Mouse (Mus musculus) CH12.LX (cell line): ENCODE measurements at regions not wholly inside any gene's neighbourhood (a gene's known extent, or its start where the extent isn't known, plus 50 kb on each side); places are given as distances from the start of the nearest gene placed in this dataset.

Experiments
- DNase-seq: peaks from one replicate; pipeline ENCODE4 v3.0.0-alpha.2; 2013; ENCODE audit errors: extremely low read depth
- H3K27ac ChIP-seq: 2 replicates; pipeline ENCODE4 v1.5.1; 2012; ENCODE audit warnings: low read depth, mild to moderate bottlenecking, control low read depth, moderate library complexity; ENCODE audit not compliant: insufficient read depth
- H3K27me3 ChIP-seq: replicated peaks from 2 replicates; pipeline ENCODE3; 2012; ENCODE audit warnings: inconsistent platforms
- H3K36me3 ChIP-seq, 2 experiments: replicated peaks in 1 of 2; 2 replicates each; pipeline versions ENCODE3 to v1.6.1; 2012; ENCODE audit warnings: inconsistent platforms in 1 of 2, low read length in 1 of 2, mild to moderate bottlenecking in 1 of 2, mixed read lengths in 1 of 2, moderate library complexity in 1 of 2; ENCODE audit not compliant: control insufficient read depth in 1 of 2, insufficient read depth in 1 of 2
- H3K4me1 ChIP-seq, 2 experiments: 2 replicates each; pipeline ENCODE4 v1.6.1; 2012; ENCODE audit warnings: inconsistent platforms in 1 of 2, moderate library complexity in 1 of 2; ENCODE audit not compliant: insufficient read depth in 2 of 2, control insufficient read depth in 1 of 2
- H3K4me2 ChIP-seq: 2 replicates; pipeline ENCODE4 v1.6.1; 2012; ENCODE audit warnings: low read depth, mild to moderate bottlenecking, control low read depth; ENCODE audit not compliant: poor library complexity, insufficient read depth, severe bottlenecking
- H3K4me3 ChIP-seq, 3 experiments: fragments of 150-350 bp in 1 of 3; sonication (generic) in 1 of 3; replicated peaks in 1 of 3; 2 replicates each; pipeline versions ENCODE3 to v1.5.1; 2011 to 2012; ENCODE audit warnings: low read depth in 2 of 3, low read length in 2 of 3, mild to moderate bottlenecking in 2 of 3, moderate library complexity in 2 of 3, control low read depth in 1 of 3, improper control_type of control experiment in 1 of 3, inconsistent platforms in 1 of 3, mixed read lengths in 1 of 3; ENCODE audit not compliant: poor library complexity in 1 of 3
- H3K79me2 ChIP-seq: replicated peaks from 2 replicates; pipeline ENCODE4 v1.6.1; 2012; ENCODE audit warnings: mild to moderate bottlenecking, moderate library complexity; ENCODE audit not compliant: control insufficient read depth, poor library complexity, insufficient read depth, severe bottlenecking; ENCODE audit errors: extremely low read depth
- H3K9ac ChIP-seq: 2 replicates; pipeline ENCODE4 v1.6.1; 2012; ENCODE audit warnings: low read depth, mild to moderate bottlenecking, control low read depth, moderate library complexity; ENCODE audit not compliant: insufficient read depth
- H3K9me3 ChIP-seq: replicated peaks from 2 replicates; pipeline ENCODE3; 2012; ENCODE audit warnings: low read length, inconsistent platforms, mixed read lengths
- CHD1 ChIP-seq: IDR thresholded peaks from 2 replicates; pipeline ENCODE4 v1.6.1; 2012; ENCODE audit warnings: low read depth, low read length, improper control_type of control experiment, inconsistent platforms
- ETS1 ChIP-seq: conservative IDR thresholded peaks from 2 replicates; pipeline ENCODE4 v1.6.1; 2012; ENCODE audit warnings: low read depth, mild to moderate bottlenecking, inconsistent platforms, low read length, improper control_type of control experiment, moderate library complexity
- HCFC1 ChIP-seq: IDR thresholded peaks from 2 replicates; pipeline ENCODE4 v1.6.1; 2012; ENCODE audit warnings: low read depth, mild to moderate bottlenecking, inconsistent platforms, low read length, improper control_type of control experiment
- KAT2A ChIP-seq: IDR thresholded peaks from 2 replicates; pipeline ENCODE4 v1.6.1; 2012; ENCODE audit warnings: low read length, improper control_type of control experiment, inconsistent platforms; ENCODE audit not compliant: insufficient replicate concordance
- MAFK ChIP-seq: IDR thresholded peaks from 2 replicates; pipeline ENCODE4 v1.6.1; 2011; ENCODE audit warnings: low read length, improper control_type of control experiment; ENCODE audit not compliant: insufficient replicate concordance
- MAX ChIP-seq: IDR thresholded peaks from 2 replicates; pipeline ENCODE4 v1.6.1; 2011; ENCODE audit warnings: low read length, improper control_type of control experiment
- MXI1 ChIP-seq: IDR thresholded peaks from 2 replicates; pipeline ENCODE4 v1.6.1; 2011; ENCODE audit warnings: mild to moderate bottlenecking, low read depth, low read length, improper control_type of control experiment
- MYC ChIP-seq: IDR thresholded peaks from 2 replicates; pipeline ENCODE4 v1.6.1; 2011; ENCODE audit warnings: low read depth, mild to moderate bottlenecking, improper control_type of control experiment, low read length
- NELFE ChIP-seq: IDR thresholded peaks from 2 replicates; pipeline ENCODE4 v1.6.1; 2011; ENCODE audit warnings: low read depth, low read length, improper control_type of control experiment
- NRF1 ChIP-seq: IDR thresholded peaks from 2 replicates; pipeline ENCODE4 v1.6.1; 2014; ENCODE audit warnings: low read depth, mild to moderate bottlenecking, inconsistent platforms, low read length, improper control_type of control experiment, moderate library complexity
- POLR2A ChIP-seq: IDR thresholded peaks from 2 replicates; pipeline ENCODE4 v1.6.1; 2011; ENCODE audit warnings: low read depth, mild to moderate bottlenecking, improper control_type of control experiment, low read length
- POLR2AphosphoS2 ChIP-seq: IDR thresholded peaks from 2 replicates; pipeline ENCODE4 v1.6.1; 2011; ENCODE audit warnings: low read depth, low read length, improper control_type of control experiment
- RCOR1 ChIP-seq: conservative IDR thresholded peaks from 2 replicates; pipeline ENCODE4 v1.6.1; 2012; ENCODE audit warnings: low read depth, mild to moderate bottlenecking, inconsistent platforms, low read length, improper control_type of control experiment
- SIN3A ChIP-seq: IDR thresholded peaks from 2 replicates; pipeline ENCODE4 v1.6.1; 2012; ENCODE audit warnings: low read length, improper control_type of control experiment, inconsistent platforms
- ZMIZ1 ChIP-seq: IDR thresholded peaks from 2 replicates; pipeline ENCODE4 v1.6.1; 2012; ENCODE audit warnings: low read depth, mild to moderate bottlenecking, inconsistent platforms, low read length, improper control_type of control experiment
- ZNF384 ChIP-seq: IDR thresholded peaks from 2 replicates; pipeline ENCODE4 v1.6.1; 2012; ENCODE audit warnings: low read depth, low read length, improper control_type of control experiment, inconsistent platforms
- dilution Hi-C: fragments of 300-500 bp; cut with MboI; formaldehyde crosslinking; loops from 2 replicates; pipeline ENCODE4 v1.14.3; 2020; ENCODE audit warnings: low sequenced_read_pairs; ENCODE audit not compliant: extremely low pct_unique_long_range_greater_than_20kb, extremely low pct_ligation_motif_present
- in situ Hi-C: fragments of 300-500 bp; cut with MboI; formaldehyde crosslinking; loops from 3 replicates; pipeline ENCODE4 v1.14.3; 2019; ENCODE audit warnings: low sequenced_read_pairs, low pct_ligation_motif_present, low pct_unique_long_range_greater_than_20kb, mixed read lengths

DNA sequence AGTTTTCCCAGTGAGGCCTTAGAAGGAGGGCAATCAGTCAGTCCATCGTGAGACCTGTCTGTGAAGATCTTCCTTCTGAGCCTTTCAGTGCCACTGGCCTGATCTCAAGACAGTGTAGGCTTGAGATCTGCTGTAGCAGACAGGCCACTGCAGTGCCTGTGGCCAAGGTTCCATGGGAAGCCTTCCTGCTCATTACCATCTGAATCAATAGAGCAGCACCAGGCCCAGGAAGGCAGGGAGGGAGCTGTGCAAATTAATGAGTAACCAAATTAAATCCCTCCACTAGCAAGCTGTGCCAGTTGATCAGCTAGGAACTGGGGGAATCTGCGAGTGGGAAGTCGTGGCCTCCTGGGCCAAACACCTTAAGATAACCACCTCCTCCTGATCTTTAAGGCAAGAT, 114.6 kb upstream of the Pja1 start:
- dilution Hi-C loops (no loop called here), in situ Hi-C loops (loop anchor here (25.0 kb wide), 1 partner anchor 448 kb away; the partner anchor contains the start of gene Efnb1)
- TF ChIP-seq ZMIZ1 (no peak), POLR2A (no peak), NRF1 (no peak), MXI1 (no peak), KAT2A (no peak), CHD1 (no peak), POLR2AphosphoS2 (no peak)
- H3K4me1 ChIP-seq, result no peaks in the 10 kb centered on the region
- H3K27me3 ChIP-seq, result no peaks in the 10 kb centered on the region
- H3K9me3 ChIP-seq, result no peaks in the 10 kb centered on the region
- no peak for DNase-seq
- no peak overlapping the region for H3K4me2 ChIP-seq
- no peak overlapping the region for H3K4me3 ChIP-seq
- H3K9ac ChIP-seq, result no peak overlapping the region
- no peak overlapping the region for H3K27ac ChIP-seq
- no peaks in the 10 kb centered on the region for H3K79me2 ChIP-seq
- H3K36me3 ChIP-seq, result no peaks in the 10 kb centered on the region

DNA sequence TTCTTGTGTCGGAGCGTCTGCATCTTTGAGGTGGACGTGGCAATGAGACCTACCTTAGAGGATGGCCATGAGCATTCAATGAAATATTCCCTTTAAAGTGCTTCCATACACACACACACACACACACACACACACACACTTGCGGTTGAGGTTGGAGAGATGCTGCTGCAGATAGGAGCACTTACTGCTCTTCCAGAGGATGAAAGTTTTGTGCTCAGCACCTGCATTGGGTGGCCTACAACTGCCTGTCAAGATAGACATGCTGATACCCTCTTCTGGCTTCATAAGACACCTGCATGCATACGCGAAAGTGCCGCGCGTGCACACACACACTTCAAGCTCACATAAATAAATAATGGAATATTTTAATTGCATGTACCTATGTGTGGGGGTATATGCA, 111.5 kb upstream of the Pja1 start:
- DNase-seq, result no peak

GRCm38 (mm10) chrX:99581632-99582466, 110.8 kb upstream of the Pja1 start:
- Histone ChIP-seq H3K27ac (no peak overlapping the region), H3K9me3 (no peaks in the 10 kb centered on the region)
- no peak for TF ChIP-seq MAX
- TF ChIP-seq, all 38 proteins: peak for 0
- H3K79me2 ChIP-seq, result no peaks in the 10 kb centered on the region
- H3K36me3 ChIP-seq, result no peaks in the 10 kb centered on the region
- DNase-seq, result no peak
- H3K4me1 ChIP-seq, result no peaks in the 10 kb centered on the region
- in situ Hi-C loops, result loop anchor here (25.0 kb wide), 1 partner anchor 445 kb away; the partner anchor contains the start of gene Efnb1
- dilution Hi-C loops, result no loop called here
- no peak overlapping the region for H3K9ac ChIP-seq
- no peak overlapping the region for H3K4me2 ChIP-seq
- no peak overlapping the region for H3K4me3 ChIP-seq
- H3K27me3 ChIP-seq, result no peaks in the 10 kb centered on the region

More for the DNA sequence above, 111.5 kb upstream of the Pja1 start:
- no peak overlapping the region for H3K9ac ChIP-seq
- H3K9me3 ChIP-seq, result no peaks in the 10 kb centered on the region
- H3K27me3 ChIP-seq, result no peaks in the 10 kb centered on the region
- no peak overlapping the region for H3K4me2 ChIP-seq
- dilution Hi-C loops, result no loop called here
- H3K27ac ChIP-seq, result no peak overlapping the region
- no peaks in the 10 kb centered on the region for H3K36me3 ChIP-seq
- TF ChIP-seq NELFE (no peak), ZNF384 (no peak), HCFC1 (no peak), SIN3A (no peak), MYC (no peak), MAFK (no peak), POLR2AphosphoS2 (no peak), ETS1 (no peak), RCOR1 (no peak)
- no peak overlapping the region for H3K4me3 ChIP-seq
- in situ Hi-C loops, result loop anchor here (25.0 kb wide), 1 partner anchor 445 kb away; the partner anchor contains the start of gene Efnb1
- no peaks in the 10 kb centered on the region for H3K79me2 ChIP-seq
- no peaks in the 10 kb centered on the region for H3K4me1 ChIP-seq
